Mouse (Mus musculus): ENCODE data around the gene Lyrm9. TPM values are rescaled to one million over a fixed set of nuclear protein-coding genes. Genes with fewer than 3 reads are reported as not detected.

The Lyrm9 gene
- polyA plus RNA-seq, 1 experiment from 2014 or later, result 17.3 TPM

DNA sequence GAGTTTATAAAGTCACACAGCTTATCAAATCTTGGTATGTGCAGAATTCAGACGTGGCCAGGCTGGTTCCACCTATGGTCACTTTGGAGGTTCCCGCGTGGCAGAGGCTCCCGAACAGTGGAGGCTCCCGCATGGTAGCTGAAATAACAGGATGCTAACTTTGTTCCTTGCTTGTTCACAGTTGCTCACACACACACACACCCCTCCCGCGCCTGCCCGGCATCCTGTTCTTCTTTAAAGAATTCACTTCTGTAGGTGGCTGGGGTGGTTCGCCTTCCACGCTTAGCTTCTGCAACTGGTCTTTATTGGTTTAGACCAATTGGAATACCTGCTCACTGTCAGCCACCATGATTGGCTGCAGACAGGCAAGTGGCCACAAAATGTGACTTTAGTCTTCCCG, 33.3 kb upstream of the Lyrm9 start:
- no peak overlapping the region for H3K27ac ChIP-seq
- no peaks in the 10 kb centered on the region for H3K27me3 ChIP-seq
- no peak overlapping the region for H3K4me3 ChIP-seq
- H3K9me3 ChIP-seq, result no peaks in the 10 kb centered on the region
- WGBS, result 62% methylated on average over 11 of the region's 11 CpGs
- H3K4me1 ChIP-seq, result peaks cover 10% of the 10 kb centered on the region
- no peak overlapping the region for H3K9ac ChIP-seq
- no peak overlapping the region for H3K4me2 ChIP-seq
- no peaks in the 10 kb centered on the region for H3K36me3 ChIP-seq
- no peak for ATAC-seq (ENCODE audit: insufficient number of reproducible peaks, low FRiP score, low TSS enrichment, low read depth)

DNA sequence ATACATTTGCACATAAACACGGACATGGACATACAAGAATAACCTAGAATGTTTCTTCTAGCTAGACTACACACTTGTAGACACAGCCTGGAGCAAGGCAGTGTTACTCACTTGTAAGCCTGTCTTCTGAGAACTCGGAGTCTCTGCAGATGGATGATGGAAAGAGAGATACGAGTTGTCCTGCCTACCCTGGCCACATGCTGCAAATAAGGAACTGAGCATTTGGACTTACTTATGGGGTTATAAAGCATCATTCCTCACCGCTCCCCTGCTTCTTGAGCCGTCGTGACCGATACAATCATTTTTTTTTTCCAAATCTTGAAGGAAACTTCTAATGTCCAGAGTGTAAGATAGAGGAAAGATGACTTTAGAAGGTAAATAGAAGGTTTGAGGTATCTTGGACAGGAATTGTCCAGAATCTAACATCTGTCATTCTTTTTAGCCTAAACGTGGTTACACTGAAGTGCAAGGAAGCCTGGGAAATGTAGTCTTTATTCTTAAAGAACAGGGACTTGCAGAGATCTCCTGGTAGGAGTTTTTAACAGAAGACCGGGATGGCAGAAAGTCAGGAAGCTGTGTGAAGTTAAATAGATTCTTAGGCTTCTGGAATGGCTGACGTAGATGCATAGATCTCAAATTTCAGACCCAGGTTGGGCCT, 30.2 kb upstream of the Lyrm9 start:
- no peak overlapping the region for H3K4me2 ChIP-seq
- H3K4me1 ChIP-seq, result peaks cover 10% of the 10 kb centered on the region
- H3K27me3 ChIP-seq, result no peaks in the 10 kb centered on the region
- WGBS, result 65% methylated on average over 10 of the region's 10 CpGs
- H3K9me3 ChIP-seq, result no peaks in the 10 kb centered on the region
- H3K36me3 ChIP-seq, result no peaks in the 10 kb centered on the region
- no peak for ATAC-seq (ENCODE audit: insufficient number of reproducible peaks, low FRiP score, low TSS enrichment, low read depth)
- no peak overlapping the region for H3K27ac ChIP-seq
- no peak overlapping the region for H3K9ac ChIP-seq
- no peak overlapping the region for H3K4me3 ChIP-seq

DNA sequence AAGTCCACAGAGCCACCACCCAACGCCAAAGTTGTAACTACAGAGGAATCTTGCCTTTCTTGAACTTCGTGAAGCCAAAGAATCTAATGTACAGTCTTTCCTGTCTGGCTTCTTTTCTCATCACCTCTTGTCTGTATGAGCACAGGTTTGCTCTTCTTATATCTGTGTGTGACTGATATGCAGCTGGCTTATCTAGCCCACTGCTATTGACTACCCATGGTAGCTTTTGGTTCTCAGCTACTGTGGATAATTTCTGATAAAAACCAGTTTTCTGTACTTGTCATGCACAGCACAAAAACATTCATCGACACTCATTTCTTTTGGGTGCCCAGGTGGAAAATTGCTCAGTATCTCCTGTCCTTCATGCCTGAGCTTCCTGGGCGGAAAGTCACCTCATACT, 25.3 kb upstream of the Lyrm9 start:
- Histone ChIP-seq H3K36me3 (no peaks in the 10 kb centered on the region), H3K4me1 (peaks cover 7% of the 10 kb centered on the region; the same call in 1 of the 2 replicates), H3K27ac (no peak overlapping the region), H3K4me2 (no peak overlapping the region), H3K4me3 (no peak overlapping the region), H3K27me3 (no peaks in the 10 kb centered on the region), H3K9me3 (no peaks in the 10 kb centered on the region), H3K9ac (no peak overlapping the region)
- 82% methylated on average over 4 of the region's 4 CpGs for WGBS
- no peak for ATAC-seq (ENCODE audit: insufficient number of reproducible peaks, low FRiP score, low TSS enrichment, low read depth)

DNA sequence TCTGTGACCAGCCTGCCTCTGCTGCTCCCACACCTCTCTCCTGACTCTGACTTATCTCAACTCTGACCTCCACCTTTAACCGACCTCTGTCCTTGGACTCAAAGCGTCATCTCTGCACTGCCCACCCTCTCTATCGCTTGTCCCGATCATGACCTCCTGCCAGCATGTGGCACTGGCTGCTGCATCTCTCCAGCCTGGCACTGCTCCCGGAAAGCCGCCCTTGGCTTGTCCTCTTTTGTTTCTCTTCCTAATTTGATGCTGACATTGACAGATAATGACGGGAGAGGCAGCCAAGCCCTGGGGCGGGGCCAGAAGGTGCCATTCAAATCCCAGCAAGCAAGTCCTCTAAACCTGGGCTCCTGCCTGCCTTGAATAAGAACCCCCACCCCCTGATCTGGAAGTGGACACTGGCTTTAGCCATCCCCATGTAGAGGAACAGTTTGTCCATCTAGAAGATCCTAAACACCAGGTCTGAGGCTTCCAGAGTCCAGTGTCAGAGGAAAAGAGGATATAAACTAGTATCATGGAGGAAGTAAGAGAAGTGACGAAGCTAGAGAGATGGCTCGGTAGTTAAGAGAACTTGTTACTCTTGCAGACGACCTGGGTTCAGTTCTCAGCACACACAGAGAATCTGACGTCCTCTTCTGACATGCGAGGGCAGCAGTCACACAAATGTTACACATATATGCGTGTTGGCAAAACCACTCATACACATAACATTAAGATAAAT, 22.6 kb upstream of the Lyrm9 start:
- H3K36me3 ChIP-seq, result no peaks in the 10 kb centered on the region
- 64% methylated on average over 14 of the region's 14 CpGs for WGBS
- H3K27ac ChIP-seq, result no peak overlapping the region
- no peaks in the 10 kb centered on the region for H3K27me3 ChIP-seq
- ATAC-seq (ENCODE audit: insufficient number of reproducible peaks, low FRiP score, low TSS enrichment, low read depth), result no peak
- no peaks in the 10 kb centered on the region for H3K9me3 ChIP-seq
- H3K9ac ChIP-seq, result no peak overlapping the region
- H3K4me3 ChIP-seq, result no peak overlapping the region
- H3K4me2 ChIP-seq, result no peak overlapping the region
- peaks cover 7% of the 10 kb centered on the region; the same call in 1 of the 2 replicates for H3K4me1 ChIP-seq

DNA sequence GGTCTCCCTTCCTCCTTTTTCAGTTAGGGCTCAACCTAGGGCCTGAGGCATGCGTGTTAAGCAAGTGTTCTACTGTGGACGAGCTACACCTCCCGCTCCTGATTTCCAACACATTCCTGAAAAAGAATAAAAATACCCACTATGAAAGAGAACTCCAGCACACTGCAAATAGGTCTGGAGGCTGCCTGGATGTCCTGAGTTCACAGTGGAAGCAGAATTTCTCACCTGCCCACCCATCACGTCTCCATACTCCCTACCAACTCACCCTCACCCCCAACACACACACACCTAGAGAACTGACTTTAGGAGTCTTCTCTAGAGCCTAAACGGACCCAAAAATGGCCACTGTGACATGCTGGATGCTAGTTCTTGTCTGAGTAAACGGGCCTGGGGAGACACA, 21.8 kb upstream of the Lyrm9 start:
- WGBS, result 68% methylated on average over 6 of the region's 6 CpGs
- H3K9ac ChIP-seq, result no peak overlapping the region
- ATAC-seq (ENCODE audit: insufficient number of reproducible peaks, low FRiP score, low TSS enrichment, low read depth), result no peak
- no peak overlapping the region for H3K4me3 ChIP-seq
- peaks cover 7% of the 10 kb centered on the region; the same call in 1 of the 2 replicates for H3K4me1 ChIP-seq
- no peaks in the 10 kb centered on the region for H3K27me3 ChIP-seq
- H3K9me3 ChIP-seq, result no peaks in the 10 kb centered on the region
- no peak overlapping the region for H3K4me2 ChIP-seq
- H3K36me3 ChIP-seq, result no peaks in the 10 kb centered on the region
- H3K27ac ChIP-seq, result no peak overlapping the region

DNA sequence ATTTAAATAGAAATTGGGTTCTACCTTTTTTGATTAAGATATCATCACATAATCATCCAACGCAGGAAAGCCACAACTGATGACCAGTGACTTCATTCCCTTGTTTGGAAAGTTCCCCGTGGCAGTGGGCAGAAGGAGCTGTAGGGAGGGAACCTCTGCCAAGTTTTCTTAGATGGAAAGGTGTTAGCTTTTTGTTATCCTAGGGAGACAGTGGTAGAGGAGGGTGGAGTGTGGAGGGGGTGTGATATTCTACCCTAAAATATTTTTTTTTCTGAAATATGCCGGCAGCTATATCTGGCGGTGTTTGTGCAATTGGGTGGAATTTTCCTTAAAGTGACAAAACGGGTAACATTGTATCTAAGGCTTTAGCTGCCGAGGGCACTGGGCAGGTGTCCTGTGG, 21.2 kb upstream of the Lyrm9 start:
- H3K27ac ChIP-seq, result no peak overlapping the region
- WGBS, result 60% methylated on average over 6 of the region's 6 CpGs

DNA sequence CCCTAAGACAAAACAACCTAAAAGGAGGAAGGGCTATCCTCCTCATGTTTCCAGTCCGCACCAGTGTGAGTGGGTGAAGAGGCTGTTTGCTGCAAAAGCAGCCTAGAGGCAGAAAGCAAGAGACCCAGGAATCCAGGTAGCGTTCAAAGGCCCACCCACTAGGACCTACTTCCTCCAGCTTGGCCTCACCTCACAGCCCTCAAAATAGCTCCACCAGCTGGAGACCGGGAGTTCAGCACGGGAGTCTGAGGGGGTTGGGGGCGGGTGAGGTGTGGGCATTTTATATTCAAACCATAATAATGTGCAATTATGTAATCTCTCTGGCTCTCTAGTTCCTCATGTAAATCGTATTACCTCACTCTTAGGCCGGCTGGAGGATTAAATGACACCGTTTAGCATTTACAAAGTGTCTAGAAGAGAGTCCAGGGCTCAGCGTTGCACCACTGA, 20.7 kb upstream of the Lyrm9 start:
- Histone ChIP-seq H3K4me2 (no peak overlapping the region), H3K4me3 (no peak overlapping the region), H3K4me1 (peaks cover 7% of the 10 kb centered on the region; the same call in 1 of the 2 replicates), H3K27ac (no peak overlapping the region), H3K9ac (no peak overlapping the region), H3K27me3 (no peaks in the 10 kb centered on the region), H3K36me3 (no peaks in the 10 kb centered on the region), H3K9me3 (no peaks in the 10 kb centered on the region)
- WGBS, result 31% methylated on average over 9 of the region's 9 CpGs
- ATAC-seq (ENCODE audit: insufficient number of reproducible peaks, low FRiP score, low TSS enrichment, low read depth), result no peak

More for the DNA sequence above, 21.2 kb upstream of the Lyrm9 start:
- Histone ChIP-seq H3K4me1 (peaks cover 7% of the 10 kb centered on the region; the same call in 1 of the 2 replicates), H3K4me3 (no peak overlapping the region), H3K36me3 (no peaks in the 10 kb centered on the region), H3K9ac (no peak overlapping the region), H3K27me3 (no peaks in the 10 kb centered on the region), H3K9me3 (no peaks in the 10 kb centered on the region), H3K4me2 (no peak overlapping the region)
- no peak for ATAC-seq (ENCODE audit: insufficient number of reproducible peaks, low FRiP score, low TSS enrichment, low read depth)

DNA sequence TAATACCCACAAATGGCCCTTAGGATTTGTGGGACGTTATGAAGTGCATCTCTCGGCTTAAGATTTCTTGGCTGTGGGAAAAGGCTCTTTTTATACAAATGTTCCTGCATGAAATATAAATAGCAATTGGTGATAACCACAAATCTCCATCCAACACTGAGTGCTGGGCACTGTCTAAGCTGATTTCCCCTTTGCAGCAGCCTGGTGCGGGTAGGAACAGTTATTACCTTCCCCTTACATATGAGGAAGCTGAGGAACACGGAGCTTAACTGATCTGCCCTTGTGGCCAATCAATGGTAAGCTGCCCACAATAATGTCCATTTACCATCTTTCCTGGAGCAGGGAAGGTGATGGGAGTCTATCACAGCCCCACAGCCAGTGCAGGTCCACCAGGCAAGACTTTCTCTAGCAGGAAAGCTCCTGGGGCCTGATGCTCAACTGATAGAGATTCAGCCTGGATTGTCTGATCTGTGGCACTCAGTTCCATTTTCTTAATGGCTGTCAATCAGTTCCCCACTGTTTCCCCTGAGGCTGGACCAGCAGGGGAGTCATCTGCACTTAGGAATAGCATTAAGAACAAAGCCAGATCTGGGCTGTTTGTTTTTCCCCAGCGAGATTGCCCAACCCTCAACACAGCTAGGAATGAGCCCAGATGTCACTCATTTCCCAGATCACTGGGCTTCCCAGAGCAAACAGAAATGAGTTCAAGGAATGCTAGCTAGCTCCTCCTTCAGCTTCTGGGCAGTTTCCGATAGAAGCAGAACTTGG, 18.9 kb upstream of the Lyrm9 start:
- H3K4me3 ChIP-seq, result no peak overlapping the region
- H3K27ac ChIP-seq, result no peak overlapping the region
- WGBS, result 47% methylated on average over 6 of the region's 6 CpGs
- H3K27me3 ChIP-seq, result no peaks in the 10 kb centered on the region
- no peaks in the 10 kb centered on the region for H3K9me3 ChIP-seq
- no peak for ATAC-seq (ENCODE audit: insufficient number of reproducible peaks, low FRiP score, low TSS enrichment, low read depth)
- H3K4me2 ChIP-seq, result no peak overlapping the region
- H3K36me3 ChIP-seq, result no peaks in the 10 kb centered on the region
- no peak overlapping the region for H3K9ac ChIP-seq
- H3K4me1 ChIP-seq, result peaks cover 7% of the 10 kb centered on the region; the same call in 1 of the 2 replicates

DNA sequence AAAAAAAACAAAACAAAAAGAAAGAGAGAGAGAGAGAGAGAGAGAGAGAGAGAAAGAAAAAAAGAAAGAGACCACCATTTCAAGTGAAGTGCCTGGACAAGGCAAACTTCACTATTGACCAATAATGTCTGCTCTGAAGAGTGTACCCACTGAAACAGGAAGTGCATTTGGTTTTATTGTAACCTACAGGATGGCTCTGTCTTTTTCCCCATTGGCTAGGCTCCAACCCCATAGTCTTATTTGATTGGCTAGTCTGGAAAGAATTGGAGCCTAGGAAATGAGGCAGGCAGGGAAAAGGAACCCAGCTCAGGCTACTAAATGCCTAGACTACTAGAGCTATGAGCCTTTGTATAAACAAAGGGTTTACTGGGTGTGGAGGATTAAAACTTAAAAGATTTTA, 17.0 kb upstream of the Lyrm9 start:
- H3K27ac ChIP-seq, result no peak overlapping the region
- ATAC-seq (ENCODE audit: insufficient number of reproducible peaks, low FRiP score, low TSS enrichment, low read depth), result no peak

DNA sequence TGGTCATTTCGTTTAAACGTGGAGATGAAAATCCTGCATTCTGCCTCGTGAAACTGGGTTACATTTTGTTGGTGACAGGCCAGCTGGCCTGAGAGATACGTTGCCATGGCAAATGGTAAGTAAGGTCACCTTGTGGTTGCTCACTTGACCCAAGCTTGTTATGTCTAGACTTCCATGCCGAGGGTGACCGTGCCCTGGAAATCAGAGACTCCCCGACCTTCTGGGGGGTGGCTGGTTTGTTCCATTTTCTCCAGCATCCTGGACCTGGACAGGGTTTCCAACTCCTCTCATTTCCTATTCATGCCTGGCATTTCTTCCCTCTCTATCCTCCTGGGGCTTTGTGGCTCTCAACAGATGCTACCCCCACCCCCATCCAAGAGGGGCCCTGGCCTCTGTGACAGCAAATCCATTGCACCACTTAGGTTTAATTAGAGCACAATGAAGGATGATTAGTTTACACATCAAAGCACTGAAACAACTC, 11.9 kb upstream of the Lyrm9 start:
- Histone ChIP-seq H3K36me3 (no peaks in the 10 kb centered on the region), H3K4me3 (no peak overlapping the region), H3K27ac (no peak overlapping the region), H3K4me1 (no peaks in the 10 kb centered on the region), H3K9ac (no peak overlapping the region), H3K9me3 (no peaks in the 10 kb centered on the region), H3K4me2 (no peak overlapping the region), H3K27me3 (no peaks in the 10 kb centered on the region; the same call in 1 of the 2 replicates)
- no peak for ATAC-seq (ENCODE audit: insufficient number of reproducible peaks, low FRiP score, low TSS enrichment, low read depth)
- WGBS, result 61% methylated on average over 7 of the region's 7 CpGs

More for the DNA sequence above, 17.0 kb upstream of the Lyrm9 start:
- H3K27me3 ChIP-seq, result no peaks in the 10 kb centered on the region
- no peak overlapping the region for H3K9ac ChIP-seq
- no peaks in the 10 kb centered on the region for H3K9me3 ChIP-seq
- no peak overlapping the region for H3K4me3 ChIP-seq
- peaks cover 7% of the 10 kb centered on the region; the same call in 1 of the 2 replicates for H3K4me1 ChIP-seq
- no peak overlapping the region for H3K4me2 ChIP-seq
- no peaks in the 10 kb centered on the region for H3K36me3 ChIP-seq

DNA sequence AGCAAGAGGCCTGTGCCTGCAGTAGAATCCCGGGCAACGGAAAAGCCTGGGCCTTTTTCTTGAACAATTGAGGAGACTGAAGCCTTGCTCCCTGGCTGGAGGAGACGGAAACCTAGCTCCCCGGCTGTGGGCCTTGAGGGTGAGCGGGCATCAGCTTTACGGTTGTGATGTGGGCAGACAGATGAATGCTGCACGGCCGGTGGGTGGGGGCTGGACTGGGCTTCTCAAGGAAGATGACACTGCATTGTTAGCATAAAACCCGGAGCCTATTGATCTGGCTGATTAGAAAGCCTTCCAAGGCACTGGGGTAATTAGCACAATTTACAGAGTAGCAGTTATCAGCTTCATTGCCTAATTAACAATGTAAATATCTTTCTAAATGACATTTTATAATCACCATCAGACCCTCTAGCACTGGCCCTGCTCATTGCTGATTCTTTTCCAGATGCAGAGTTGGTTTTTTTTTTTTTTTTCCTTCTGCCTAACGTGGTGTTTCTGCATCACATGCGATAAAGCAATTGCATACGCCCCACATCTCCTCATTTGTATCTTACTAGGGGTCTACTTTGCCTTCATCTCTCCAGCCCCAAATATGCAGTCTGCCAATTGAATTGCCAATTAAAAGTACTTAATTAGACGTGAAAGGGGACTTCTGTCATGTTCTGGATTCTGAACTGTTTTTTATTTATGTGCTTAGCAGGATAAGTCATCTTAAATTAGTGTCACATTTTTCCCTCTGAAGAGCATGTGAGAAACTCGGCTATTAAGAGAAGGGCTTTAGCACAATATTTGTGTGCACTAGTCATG, 10.2 kb upstream of the Lyrm9 start:
- Histone ChIP-seq H3K9me3 (no peaks in the 10 kb centered on the region), H3K27me3 (no peaks in the 10 kb centered on the region; the same call in 1 of the 2 replicates), H3K4me1 (peaks cover 5% of the 10 kb centered on the region; the same call in 1 of the 2 replicates), H3K4me2 (no peak overlapping the region), H3K9ac (no peak overlapping the region), H3K36me3 (no peaks in the 10 kb centered on the region), H3K4me3 (no peak overlapping the region), H3K27ac (no peak overlapping the region)
- 52% methylated on average over 14 of the region's 14 CpGs for WGBS
- ATAC-seq (ENCODE audit: insufficient number of reproducible peaks, low FRiP score, low TSS enrichment, low read depth), result no peak

All from limb, embryonic 15.5 days (tissue).